Mouse (Mus musculus): ENCODE data around the gene S1pr4.

DNA sequence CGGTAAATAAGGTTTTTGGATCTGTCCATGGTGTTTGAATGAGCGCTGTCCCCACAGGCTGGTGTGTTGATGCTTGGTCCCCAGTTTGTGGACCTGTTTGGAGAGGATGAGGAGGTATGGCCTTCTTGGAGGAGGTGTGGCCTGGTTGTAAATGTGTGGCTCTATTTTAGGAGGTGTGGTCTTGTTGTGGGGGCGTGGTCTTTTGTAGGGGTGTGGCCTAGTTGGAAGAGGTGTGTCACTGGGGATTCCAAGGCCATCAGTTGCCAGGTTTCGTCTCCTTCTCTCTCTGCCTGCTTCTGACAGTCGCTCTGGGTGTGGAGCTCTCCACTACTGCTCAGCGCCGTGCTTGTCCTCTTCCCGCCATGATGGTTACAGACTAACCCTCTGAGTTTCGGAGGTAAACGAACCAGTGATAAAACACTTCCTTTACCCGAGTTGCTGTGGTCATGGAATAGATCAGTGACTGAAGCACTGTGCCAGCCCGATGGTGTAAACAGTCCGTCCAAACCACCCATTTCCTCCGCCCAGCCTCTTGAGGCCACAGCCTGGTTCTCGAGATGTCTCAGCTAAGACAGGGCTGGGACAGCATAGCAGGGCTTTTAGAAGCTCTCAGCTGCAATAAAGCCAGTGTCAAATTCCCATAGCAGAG lies 5.2 kb upstream of the S1pr4 start:
- TF ChIP-seq CTCF (IDR thresholded peaks at IDR 0.05; ENCODE audit: extremely low read depth, insufficient read length, insufficient replicate concordance, low read depth, low read length) (no peak), POLR2A (IDR thresholded peaks at IDR 0.05; ENCODE audit: low read depth, low read length) (no peak)
